Mouse (Mus musculus): ENCODE results near the gene E430018J23Rik.
A peak's percentile ranks its signal among the peaks of the same experiment; 100 is the strongest.
"Not testable (repeated sequence)": the region's sequence is repeated elsewhere in the genome, so short reads cannot be mapped to it uniquely, and the experiment has no call there.

The E430018J23Rik gene

DNA sequence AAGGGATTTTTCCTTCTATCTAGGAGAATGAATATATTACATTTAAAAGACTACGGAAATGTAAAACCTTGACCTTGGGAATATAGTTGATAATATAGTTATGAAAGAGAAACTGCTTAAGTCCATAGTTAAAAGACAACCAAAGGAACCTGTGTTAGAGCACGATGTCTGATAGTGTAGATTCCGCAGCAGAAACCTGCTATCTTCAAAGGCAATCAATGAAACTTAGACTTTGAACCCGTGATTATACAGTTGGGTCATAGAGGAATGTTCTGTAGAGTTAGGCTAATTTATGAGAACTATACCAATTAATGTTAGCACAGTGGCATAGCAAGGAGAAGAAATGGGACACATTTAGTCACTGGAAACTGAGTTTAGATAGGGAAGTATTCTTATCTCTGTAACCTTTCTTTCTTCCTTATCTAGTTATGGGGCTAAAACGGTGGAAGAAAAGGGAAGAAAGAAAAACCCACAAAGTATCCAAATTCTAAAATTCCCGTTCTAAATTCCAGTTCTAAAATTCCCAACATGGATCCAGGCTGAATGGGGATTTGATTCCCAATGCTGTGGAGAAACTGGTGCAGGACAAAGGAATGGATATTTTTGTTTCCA is 15.0 kb downstream of the E430018J23Rik start:
- DNase-seq (ENCODE audit: low read depth, low spot score) = no peak

DNA sequence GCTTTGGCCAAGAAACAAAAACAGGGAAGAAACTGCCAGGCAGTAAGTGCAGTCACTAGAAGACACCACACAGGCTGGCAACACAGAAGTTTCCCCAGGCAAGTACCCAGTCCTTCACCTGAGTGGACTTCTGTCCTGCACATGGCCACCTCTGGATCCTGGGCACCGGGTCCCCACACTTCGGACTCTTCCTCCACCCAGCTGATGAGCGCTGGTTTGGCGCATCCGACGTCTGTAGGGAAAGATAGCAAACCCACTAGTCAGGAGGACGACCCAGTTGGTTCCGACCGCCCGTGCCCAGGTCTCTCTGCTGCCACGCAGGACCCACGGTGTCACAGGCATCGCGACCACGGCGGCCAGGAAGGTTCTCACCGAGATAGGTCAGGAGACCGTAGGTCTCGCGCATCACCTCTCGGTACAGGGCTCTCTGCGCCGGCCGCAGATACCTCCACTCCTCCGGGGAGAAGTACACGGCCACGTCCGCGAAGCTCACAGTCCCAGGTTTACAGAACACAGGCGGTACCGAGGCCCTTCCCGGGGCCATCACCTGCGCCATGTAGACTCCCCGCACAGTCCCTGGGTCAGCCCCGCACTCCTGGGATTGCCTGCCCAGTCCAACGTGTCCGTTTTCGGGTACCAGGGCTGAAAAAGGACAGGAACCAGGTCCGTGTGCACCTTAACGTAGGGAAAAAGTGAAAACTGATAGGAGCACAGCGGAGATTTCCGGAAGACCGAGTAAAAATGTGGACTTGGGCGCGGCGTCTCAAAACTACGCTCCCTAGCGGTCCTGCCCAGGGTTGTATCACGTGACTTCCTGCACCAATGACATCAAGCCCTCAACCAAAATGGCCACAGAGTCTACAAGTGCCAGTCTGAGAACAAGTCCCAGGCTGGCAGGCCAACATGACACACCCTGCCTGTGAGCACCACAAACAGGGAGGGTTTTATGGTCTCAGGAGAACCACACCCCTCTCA is 17.9 kb downstream of the E430018J23Rik start, which contains the start of gene Zfp747:
Gene Zfp747 (minus strand): TSS at position 780 of the 975 bp plus-strand sequence.
- peak; percentile 97 for DNase-seq (ENCODE audit: low read depth, low spot score)

DNA sequence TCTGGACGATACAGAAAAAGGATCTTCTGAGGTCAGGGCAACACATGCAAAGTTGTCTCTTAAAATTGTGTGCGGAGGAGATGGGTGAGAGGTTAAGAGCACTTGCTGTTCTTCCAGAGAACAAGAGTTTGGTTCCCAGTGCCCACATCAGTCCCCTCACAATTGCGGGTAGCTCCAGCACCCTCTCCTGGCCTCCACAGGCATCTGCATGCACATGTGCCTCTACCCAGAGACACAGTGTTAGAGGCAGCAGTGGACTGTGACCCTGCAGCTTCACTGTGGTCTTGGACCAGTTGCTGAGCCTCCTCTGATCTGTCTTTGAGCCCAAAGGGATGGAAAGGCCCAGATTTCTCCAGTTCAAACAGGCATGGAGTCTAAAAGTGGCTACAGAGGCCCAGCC is 21.6 kb downstream of the E430018J23Rik start:
- not testable (repeated sequence) for DNase-seq (ENCODE audit: low read depth, low spot score)

DNA sequence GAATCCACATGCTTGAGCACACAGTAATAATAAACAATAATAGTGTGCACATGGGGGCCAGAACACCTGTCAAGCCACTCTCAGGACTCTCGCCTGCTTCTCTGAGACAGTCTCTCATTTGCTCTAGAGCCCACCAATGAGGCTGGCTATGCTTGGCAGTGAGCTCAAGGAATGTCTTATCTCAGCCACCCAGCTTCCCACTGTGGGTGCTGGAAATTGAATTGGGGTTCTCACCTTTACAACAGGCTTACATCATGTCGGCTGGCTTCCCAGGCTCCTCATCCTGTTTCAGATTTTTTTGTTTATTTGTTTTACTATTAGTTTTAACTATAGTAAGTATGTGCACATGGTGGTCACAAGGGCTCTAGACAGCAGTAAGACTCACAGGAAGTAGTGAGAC is 22.2 kb downstream of the E430018J23Rik start:
- no peak for DNase-seq (ENCODE audit: low read depth, low spot score)

DNA sequence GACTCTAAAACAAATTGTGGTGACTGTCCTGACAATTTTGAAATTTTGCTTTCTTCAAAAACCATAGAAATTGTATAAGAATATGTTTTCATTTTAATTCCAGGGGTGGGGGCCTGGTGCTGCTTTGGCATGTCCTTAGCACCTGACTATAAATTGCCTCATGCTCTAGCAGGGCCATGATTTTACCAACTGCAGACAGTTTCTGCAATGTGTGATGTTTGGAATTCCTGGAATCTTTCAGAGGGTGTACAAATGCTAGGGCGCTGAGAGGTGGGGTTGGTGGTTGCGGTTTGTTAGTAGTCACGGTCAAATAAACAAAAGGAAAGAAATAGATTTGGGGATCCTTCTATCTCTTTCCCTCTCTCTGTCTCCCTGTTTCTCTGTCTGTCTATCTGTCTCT is 27.2 kb downstream of the E430018J23Rik start:
- DNase-seq (ENCODE audit: low read depth, low spot score) = no peak

DNA sequence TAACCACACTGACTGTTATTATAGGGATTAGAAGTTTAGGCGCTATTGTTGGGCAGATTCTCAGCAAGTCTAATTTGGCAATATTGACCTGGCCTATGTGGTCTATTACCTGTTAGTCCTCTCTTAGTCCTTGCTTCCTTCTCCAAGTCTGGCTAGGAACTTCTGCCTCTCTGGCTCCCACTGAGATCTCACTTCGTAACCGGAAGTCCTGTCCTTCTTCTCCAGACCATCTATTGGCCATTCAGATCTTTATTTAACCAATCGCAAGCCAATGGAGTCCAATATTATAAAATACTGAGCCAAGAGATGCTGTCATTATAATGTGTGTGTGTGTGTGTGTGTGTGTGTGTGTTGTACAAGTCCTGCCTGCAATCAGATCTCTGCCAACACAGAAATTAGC is 29.3 kb downstream of the E430018J23Rik start:
- DNase-seq (ENCODE audit: low read depth, low spot score) = no peak

DNA sequence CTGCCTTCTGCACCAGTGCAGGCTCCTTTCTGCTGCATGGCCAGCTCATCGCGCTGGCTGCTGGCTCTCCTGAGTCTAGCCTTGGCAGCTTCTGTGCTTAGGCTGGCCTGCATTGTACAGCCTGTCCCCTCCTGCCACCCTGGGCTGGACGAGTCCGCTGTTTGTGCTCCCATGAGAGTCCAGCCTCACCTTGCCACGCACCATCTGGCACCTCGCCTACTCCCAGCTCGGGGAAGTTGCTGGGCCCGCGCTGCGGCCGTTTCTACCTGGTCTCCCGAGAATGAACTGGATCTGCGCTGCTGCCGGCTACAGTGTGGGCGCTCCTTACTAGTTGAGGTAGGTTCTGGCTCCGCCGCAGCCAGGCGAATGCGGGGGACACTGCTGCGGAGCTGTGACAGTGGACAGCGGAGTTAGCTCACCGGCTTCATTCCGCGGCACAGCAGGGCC is 29.9 kb downstream of the E430018J23Rik start:
- DNase-seq (ENCODE audit: low read depth, low spot score) = no peak

DNA sequence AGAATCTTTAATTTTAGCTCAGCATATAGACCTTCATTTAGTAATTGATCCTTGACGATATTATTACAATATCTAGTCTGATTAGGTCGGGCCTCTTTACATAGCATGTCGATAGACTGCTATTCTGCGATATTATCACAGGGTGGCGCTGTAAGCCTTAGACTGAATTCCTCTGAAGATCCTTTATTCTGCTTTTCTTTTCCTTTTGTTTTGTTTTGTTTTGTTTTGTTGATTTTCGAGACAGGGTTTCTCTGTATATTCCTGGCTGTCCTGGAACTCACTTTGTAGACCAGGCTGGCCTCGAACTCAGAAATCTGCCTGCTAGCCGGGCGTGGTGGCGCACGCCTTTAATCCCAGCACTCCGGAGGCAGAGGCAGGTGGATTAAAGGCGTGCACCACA is 31.0 kb downstream of the E430018J23Rik start:
- peak; percentile 80 for DNase-seq (ENCODE audit: low read depth, low spot score)

DNA sequence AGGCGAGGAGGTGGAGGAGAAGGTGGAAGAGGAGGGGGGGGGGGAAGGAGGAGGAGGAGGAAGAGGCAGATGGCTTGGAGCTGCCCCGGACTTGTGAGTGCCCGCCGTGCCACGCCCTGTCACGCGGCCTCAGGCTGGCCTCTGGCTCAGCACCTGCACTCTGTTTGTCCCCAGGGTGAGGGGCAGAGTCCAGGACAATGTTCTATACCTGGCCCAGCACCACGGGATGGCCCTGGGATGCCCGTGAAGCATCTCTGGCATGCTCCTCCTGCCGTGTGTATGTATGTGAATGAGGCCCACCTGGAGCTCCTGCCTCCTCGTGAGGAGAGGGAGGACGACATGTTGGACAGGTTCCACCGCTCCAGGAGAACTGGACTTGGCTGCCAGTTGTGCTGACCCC is 32.0 kb downstream of the E430018J23Rik start:
- no peak for DNase-seq (ENCODE audit: low read depth, low spot score)

DNA sequence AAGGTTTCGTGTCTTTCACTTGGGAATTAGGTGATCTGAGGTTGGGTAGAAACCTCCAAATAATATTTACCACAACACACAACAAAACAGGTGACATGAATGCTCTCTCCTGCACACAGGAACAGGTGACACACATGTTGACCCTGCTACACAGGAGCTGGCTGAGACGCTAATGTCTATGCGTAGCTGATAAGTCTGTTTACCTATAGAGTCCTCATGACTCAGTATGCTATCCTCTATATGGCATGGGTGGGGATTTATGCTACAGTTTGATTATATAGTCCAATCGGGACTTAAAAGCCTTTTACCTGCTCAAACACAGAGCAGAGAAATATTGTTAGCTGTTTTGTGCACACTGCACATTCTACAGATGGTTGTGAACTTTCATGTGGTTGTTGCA is 33.2 kb downstream of the E430018J23Rik start:
- DNase-seq (ENCODE audit: low read depth, low spot score) = no peak

DNA sequence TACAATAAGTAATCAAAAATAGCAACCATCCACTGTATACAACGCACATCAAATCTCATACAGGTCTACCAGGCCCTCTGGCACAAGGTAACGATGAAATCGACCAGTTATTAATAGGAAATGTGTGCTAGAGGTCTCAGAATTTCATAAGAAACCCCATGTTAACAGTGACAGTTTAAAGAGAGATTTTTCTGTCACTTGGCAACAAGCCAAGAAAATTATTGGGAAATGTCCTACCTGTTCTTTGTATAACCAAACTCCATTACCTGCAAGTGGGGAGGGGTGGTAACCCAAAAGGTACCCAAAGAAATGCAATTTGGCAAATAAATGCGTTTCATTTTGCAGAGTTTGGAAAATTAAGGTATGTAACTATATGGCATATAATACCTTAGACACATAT is 35.0 kb downstream of the E430018J23Rik start:
- DNase-seq (ENCODE audit: low read depth, low spot score) = no peak

DNA sequence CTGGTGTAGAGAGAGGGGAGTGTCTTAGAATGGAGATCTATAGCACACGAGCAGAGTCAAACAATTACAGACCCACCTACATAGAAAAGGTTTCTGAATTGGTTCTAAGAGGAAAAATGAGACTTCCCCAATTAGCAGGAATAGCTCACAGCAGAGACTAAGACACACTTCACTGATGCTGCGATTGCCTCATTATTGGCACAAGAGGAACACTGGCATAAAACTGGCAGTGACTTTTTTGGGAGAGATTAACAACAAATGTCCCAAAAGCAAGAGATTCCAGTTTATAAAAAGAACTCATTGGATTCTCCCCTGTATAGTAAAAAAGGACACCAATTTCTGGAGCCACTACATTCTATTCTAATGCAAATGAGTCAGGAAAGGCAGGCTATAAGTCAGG is 35.6 kb downstream of the E430018J23Rik start:
- no peak for DNase-seq (ENCODE audit: low read depth, low spot score)

DNA sequence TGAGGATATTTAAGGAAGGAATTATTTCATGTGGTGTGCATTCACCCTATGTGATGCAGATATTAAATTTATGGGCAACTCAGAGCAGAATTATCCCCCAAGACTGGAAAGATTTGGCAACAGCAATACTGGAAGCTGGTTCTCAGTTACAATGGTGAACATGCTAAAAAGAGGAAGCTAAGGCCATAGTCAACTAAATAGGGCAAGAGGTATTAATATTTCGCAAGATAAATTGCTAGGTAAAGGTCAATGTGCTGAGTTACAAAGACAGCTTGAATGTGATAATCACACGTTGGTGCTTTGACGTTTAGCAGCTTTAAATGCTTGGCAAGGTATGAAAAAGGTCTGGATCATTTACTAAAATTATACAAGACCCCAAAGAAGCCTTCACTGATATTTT is 37.6 kb downstream of the E430018J23Rik start:
- no peak for DNase-seq (ENCODE audit: low read depth, low spot score)

DNA sequence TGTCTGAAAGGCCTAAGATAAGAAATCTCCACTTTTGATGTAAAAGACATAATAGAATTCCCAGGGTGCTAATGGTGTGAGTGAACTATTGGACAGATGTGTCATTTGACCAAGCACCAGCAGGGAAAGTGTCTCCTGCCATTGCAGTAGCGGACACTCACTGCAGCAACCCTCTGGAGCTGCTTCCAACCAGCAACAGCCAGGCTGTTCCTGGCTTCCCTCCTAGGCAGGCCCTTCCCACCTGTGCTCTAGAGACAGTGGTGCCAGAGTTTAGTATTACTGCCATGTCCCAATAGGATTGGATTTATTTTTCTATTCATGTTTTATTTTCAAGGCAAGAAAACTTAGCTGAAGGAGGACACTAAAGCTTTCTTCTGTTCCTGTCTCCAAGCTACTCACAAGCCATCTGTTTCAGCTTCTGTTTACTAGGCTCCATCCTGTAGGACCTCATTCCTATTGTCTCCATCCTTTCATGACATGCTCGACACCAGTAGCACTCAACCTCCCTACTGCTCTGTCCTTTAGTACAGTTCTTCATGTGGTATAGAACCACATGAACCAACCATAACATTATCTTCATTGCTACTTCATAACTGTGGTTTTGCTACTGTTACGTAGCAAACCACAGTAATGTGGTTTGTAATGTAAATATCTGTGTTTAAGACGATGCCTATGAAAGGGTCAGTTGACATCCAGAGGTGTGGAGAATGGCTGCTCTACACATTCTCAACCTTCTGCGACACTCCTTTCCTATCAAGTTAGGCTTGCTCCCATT is 42.0 kb downstream of the E430018J23Rik start:
- no peak for DNase-seq (ENCODE audit: low read depth, low spot score)

DNA sequence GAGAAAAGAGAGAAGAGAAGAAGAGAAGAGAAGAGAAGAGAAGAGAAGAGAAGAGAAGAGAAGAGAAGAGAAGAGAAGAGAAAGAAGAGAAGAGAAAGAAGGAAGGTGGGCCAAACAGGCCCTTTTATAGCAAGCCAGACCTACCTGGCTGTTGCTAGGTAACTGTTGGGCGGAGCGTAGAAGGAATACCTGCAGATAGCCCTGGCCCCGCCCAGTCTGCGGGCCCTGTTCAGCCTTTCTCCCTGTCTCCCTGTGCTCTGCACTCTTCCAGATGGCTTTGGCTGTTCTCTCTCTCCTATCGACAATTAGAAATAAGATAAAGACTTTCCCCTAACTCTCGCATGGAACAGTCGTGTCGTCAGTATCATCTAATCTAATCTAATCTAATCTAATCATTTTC is 46.8 kb downstream of the E430018J23Rik start:
- DNase-seq (ENCODE audit: low read depth, low spot score) = no peak

DNA sequence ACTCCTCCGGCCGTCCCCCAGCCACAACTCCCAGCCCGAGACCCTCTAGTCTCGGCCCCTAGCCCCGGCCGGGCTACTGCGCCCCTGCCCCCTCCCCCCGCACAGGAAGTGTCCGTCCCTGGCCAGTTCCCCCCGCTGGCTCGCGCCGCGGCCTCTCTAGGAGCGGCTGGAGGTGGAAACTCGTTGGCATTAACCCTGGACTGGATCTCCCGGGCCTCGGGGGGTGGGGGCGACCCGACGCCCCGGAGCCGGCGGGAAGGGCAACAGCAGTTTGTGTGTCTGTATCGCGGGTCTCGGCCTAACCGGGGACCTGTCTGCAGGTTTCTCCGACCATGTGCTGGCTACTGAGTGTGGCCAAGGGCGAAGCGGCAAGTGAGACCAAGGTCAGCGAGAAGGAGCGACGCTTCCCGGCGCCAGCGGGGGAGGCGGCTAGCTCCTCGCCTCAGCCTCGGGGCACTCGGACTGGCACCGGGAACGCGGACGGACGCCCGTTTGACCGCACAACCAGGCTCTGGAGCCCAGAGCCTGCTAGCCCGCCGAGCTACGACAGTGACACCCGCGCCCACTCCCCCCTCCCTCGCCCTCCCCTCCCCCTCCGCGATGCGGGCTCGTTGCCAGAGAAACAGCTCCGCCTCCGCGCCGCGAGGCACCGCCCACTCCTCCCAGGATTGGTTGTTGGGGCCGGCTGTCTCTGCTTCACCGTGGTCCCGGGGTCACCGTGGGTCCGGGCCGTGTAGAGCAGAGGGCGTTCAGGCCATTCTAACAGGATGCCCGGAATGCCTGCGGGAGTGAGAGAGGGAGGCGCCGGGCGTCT is 47.7 kb downstream of the E430018J23Rik start, which contains the start of gene Zfp768:
Gene Zfp768 (minus strand): TSS at position 78 of the 814 bp plus-strand sequence.
- DNase-seq (ENCODE audit: low read depth, low spot score) = peak; percentile 87

DNA sequence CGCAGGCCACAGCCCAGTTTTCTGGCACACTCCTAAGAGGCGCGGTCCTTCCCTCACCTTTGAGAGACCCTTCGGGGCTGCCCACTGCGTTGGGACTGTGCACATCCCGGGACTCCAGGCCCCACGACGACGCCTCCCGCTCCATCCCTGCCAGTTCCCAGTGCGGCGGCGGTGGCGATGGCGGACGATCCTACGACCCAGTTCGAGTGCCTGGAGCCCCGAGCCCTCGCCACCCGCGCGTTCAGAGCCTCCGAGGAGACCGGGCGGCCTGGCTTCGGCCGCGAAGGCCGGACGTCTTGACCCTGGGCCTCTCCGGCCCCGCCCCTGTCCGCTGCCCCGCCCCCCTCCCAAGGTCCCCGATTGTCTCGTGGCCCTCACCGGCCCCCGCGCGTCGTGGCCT is 48.3 kb downstream of the E430018J23Rik start:
- DNase-seq (ENCODE audit: low read depth, low spot score) = peak; percentile 33

DNA sequence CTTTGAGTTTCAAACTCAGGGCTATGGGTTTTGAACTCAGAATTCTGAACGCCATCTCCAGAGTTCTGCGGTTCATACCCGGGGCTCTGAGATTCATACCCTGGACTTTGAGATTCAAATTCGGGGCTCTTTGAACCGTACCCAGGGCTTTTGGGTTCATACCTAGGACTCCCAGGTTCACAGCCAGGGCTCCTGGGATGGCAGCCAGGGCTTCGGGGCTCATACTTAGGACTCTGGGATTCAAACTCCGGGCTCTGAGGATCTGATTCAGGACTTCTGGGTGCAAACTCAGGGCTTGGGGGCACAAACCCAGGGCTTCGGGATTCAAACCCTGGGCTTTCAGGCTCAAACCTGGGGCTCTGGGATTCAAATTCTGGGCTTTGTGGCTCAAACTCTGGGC is 49.1 kb downstream of the E430018J23Rik start:
- no peak for DNase-seq (ENCODE audit: low read depth, low spot score)

DNA sequence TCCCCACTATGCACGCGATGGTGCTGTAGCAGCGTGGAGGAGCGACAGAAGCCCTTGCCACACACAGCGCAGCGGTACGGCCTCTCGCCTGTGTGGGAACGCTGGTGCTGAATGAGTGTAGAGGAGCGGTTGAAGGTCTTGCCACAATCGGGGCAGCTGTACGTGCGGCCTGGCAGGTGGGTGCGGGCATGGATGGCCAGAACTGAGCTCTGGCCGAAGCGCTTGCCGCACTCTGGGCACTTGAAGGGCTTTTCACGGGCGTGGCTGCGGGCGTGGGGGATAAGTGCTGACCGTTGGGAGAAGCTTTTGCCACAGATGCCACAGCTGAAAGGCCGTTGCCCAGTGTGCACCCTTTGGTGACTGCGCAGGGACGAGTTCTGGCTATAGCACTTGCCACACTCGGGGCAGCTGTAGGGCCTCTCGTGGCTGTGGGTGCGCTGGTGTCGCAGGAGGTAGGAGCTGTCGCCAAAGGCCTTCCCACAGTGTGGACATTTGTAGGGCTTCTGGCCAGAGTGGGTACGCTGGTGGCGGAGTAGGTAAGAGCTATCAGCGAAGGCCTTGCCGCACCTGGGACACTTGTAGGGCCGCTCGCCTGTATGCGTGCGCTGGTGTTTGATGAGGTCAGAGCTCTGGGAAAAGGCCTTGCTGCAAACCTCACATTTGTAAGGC is 49.9 kb downstream of the E430018J23Rik start:
- DNase-seq (ENCODE audit: low read depth, low spot score) = no peak

DNA sequence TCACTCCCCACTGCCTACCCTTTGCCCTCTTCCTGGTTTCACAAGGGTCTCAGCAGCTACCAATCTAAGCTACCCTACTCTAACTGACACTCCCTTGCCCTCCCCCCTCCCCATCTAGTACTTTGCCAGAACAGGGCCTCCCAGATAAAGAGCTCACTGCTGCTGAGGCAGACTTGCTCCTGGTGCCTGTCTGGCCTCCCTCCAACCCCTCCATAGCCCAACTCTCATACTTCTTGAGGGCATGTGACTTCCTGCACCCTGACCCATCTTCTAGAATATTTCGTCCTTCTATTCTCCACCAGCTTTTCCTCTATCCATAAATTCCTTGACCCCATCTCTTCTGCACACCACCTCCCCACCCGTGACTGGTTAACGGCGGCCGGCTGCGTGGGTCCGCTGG is 50.5 kb downstream of the E430018J23Rik start:
- no peak for DNase-seq (ENCODE audit: low read depth, low spot score)

All from CD4-positive, CD25-positive, alpha-beta regulatory T cell, adult 2 months (primary cell).